Mouse (Mus musculus): ENCODE data around the gene Abo. TPM values are rescaled to one million over a fixed set of nuclear protein-coding genes. Genes with fewer than 3 reads are reported as not detected.
"Not testable (repeated sequence)": the region's sequence is repeated elsewhere in the genome, so short reads cannot be mapped to it uniquely, and the experiment has no call there.

Abo gene
- polyA plus RNA-seq, 1 experiment from 2014 or later = not detected

DNA sequence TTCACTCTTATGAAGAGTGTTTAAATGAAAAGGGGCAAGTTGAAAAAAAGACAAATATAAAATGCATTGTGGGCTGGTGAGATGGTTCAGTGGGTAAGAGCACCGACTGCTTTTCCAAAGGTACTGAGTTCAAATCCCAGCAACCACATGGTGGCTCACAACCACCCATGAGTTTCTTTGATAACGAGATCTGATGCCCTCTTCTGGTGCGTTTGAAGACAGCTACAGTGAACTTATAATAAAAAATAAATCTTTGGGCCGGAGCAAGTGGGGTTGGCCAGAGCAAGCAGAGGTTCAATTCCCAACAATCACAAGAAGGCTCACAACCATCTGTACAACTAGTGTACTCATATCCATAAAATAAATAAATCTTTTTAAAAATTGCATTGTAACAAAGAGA lies 31.1 kb upstream of the Abo start:
- H3K9me3 ChIP-seq (ENCODE audit: control insufficient read depth, low read length) = no peaks in the 10 kb centered on the region
- H3K36me3 ChIP-seq (ENCODE audit: control insufficient read depth, insufficient read depth, low read length) = peaks cover 83% of the 10 kb centered on the region
- no peak for ATAC-seq (ENCODE audit: low FRiP score, low TSS enrichment)
- no peaks in the 10 kb centered on the region for H3K27me3 ChIP-seq (ENCODE audit: control insufficient read depth, insufficient read depth, low read length)
- no peak overlapping the region for H3K9ac ChIP-seq (ENCODE audit: low read depth, low read length)
- no peak overlapping the region for H3K27ac ChIP-seq (ENCODE audit: low read depth, low read length)
- no peaks in the 10 kb centered on the region for H3K4me1 ChIP-seq (ENCODE audit: control insufficient read depth, insufficient read depth, low read length)
- no peak overlapping the region for H3K4me3 ChIP-seq (ENCODE audit: low read length)
- WGBS = 90% methylated on average over 4 of the region's 4 CpGs
- no peak overlapping the region for H3K4me2 ChIP-seq (replicated peaks; ENCODE audit: low read depth, low read length)

GRCm38 (mm10) chr2:26886170-26886569 lies 21.4 kb upstream of the Abo start:
- WGBS = 71% methylated on average over 4 of the region's 4 CpGs
- not testable (repeated sequence) for ATAC-seq (ENCODE audit: low FRiP score, low TSS enrichment)

DNA sequence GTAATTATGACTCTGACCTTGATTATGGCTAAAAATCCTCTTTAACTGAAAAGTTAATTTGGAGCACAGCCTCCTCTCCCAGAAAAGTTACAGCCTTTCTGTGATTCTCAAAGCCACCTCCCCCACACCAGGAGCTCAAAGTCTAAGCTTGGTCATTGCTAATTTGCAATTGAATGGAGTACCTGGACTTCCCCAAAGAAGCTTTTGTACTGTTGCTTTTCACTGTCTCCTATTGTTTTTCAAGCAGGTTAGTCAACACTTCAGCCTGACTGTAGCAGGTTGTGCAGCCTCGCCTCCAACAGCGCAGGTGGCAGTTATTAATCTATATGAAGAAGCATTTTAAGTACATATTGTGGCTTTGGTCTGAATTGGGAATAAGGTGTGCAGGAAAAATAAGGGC lies 20.8 kb upstream of the Abo start:
- H3K27ac ChIP-seq (ENCODE audit: low read depth, low read length); H3K9me3 ChIP-seq (ENCODE audit: control insufficient read depth, low read length); H3K9ac ChIP-seq (ENCODE audit: low read depth, low read length); H3K4me1 ChIP-seq (ENCODE audit: control insufficient read depth, insufficient read depth, low read length); H3K4me3 ChIP-seq (ENCODE audit: low read length); ATAC-seq (ENCODE audit: low FRiP score, low TSS enrichment); H3K27me3 ChIP-seq (ENCODE audit: control insufficient read depth, insufficient read depth, low read length); H3K4me2 ChIP-seq (replicated peaks; ENCODE audit: low read depth, low read length): not testable (repeated sequence)
- H3K36me3 ChIP-seq (ENCODE audit: control insufficient read depth, insufficient read depth, low read length) = peaks cover 16% of the 10 kb centered on the region
- 89% methylated on average over 2 of the region's 2 CpGs for WGBS

More at GRCm38 (mm10) chr2:26886170-26886569, 21.4 kb upstream of the Abo start:
- not testable (repeated sequence) for H3K9ac ChIP-seq (ENCODE audit: low read depth, low read length); H3K4me2 ChIP-seq (replicated peaks; ENCODE audit: low read depth, low read length); H3K27me3 ChIP-seq (ENCODE audit: control insufficient read depth, insufficient read depth, low read length); H3K4me3 ChIP-seq (ENCODE audit: low read length); H3K27ac ChIP-seq (ENCODE audit: low read depth, low read length); H3K4me1 ChIP-seq (ENCODE audit: control insufficient read depth, insufficient read depth, low read length); H3K9me3 ChIP-seq (ENCODE audit: control insufficient read depth, low read length)
- H3K36me3 ChIP-seq (ENCODE audit: control insufficient read depth, insufficient read depth, low read length) = peaks cover 22% of the 10 kb centered on the region

- Histone ChIP-seq H3K4me3 (ENCODE audit: low read length) (no peak overlapping the region), H3K27me3 (ENCODE audit: control insufficient read depth, insufficient read depth, low read length) (no peaks in the 10 kb centered on the region), H3K9ac (ENCODE audit: low read depth, low read length) (no peak overlapping the region), H3K36me3 (ENCODE audit: control insufficient read depth, insufficient read depth, low read length) (no peaks in the 10 kb centered on the region), H3K27ac (ENCODE audit: low read depth, low read length) (no peak overlapping the region), H3K4me1 (ENCODE audit: control insufficient read depth, insufficient read depth, low read length) (no peaks in the 10 kb centered on the region), H3K4me2 (replicated peaks; ENCODE audit: low read depth, low read length) (no peak overlapping the region), H3K9me3 (ENCODE audit: control insufficient read depth, low read length) (no peaks in the 10 kb centered on the region)
- ATAC-seq (ENCODE audit: low FRiP score, low TSS enrichment) = no peak
These were observed 13.8 kb upstream of the Abo start for GRCm38 (mm10) chr2:26878571-26878970.

GRCm38 (mm10) chr2:26870666-26871065 lies 5.9 kb upstream of the Abo start:
- H3K4me2 ChIP-seq (replicated peaks; ENCODE audit: low read depth, low read length) = no peak overlapping the region
- no peak overlapping the region for H3K9ac ChIP-seq (ENCODE audit: low read depth, low read length)
- ATAC-seq (ENCODE audit: low FRiP score, low TSS enrichment) = no peak
- H3K27me3 ChIP-seq (ENCODE audit: control insufficient read depth, insufficient read depth, low read length) = no peaks in the 10 kb centered on the region; the same call in 1 of the 2 replicates
- WGBS = 68% methylated on average over 6 of the region's 6 CpGs
- H3K36me3 ChIP-seq (ENCODE audit: control insufficient read depth, insufficient read depth, low read length) = no peaks in the 10 kb centered on the region
- no peak overlapping the region for H3K27ac ChIP-seq (ENCODE audit: low read depth, low read length)
- no peaks in the 10 kb centered on the region for H3K9me3 ChIP-seq (ENCODE audit: control insufficient read depth, low read length)
- no peak overlapping the region for H3K4me3 ChIP-seq (ENCODE audit: low read length)
- H3K4me1 ChIP-seq (ENCODE audit: control insufficient read depth, insufficient read depth, low read length) = no peaks in the 10 kb centered on the region

DNA sequence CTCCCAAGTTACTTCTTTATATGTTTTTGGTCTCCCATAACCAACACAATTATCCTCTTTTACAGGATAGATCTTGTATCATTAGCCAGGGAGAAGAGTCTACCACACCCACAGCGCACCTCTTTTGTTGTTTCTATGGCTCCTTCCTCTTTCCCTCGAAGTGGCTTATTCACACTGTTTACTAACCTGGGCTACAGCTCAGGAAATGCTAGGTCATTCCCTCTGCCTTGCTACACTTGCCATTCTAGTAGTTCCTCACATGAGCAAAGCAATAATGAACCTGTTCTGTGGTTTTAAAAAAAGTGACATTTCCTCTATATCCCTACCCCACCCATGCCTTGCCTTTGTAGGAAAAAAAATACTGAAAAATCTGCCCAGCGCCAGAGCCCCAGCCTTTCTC lies 1.9 kb downstream of the Abo start:
- Histone ChIP-seq H3K4me2 (replicated peaks; ENCODE audit: low read depth, low read length) (no peak overlapping the region), H3K36me3 (ENCODE audit: control insufficient read depth, insufficient read depth, low read length) (no peaks in the 10 kb centered on the region), H3K9ac (ENCODE audit: low read depth, low read length) (no peak overlapping the region), H3K4me1 (ENCODE audit: control insufficient read depth, insufficient read depth, low read length) (no peaks in the 10 kb centered on the region), H3K27me3 (ENCODE audit: control insufficient read depth, insufficient read depth, low read length) (no peaks in the 10 kb centered on the region), H3K9me3 (ENCODE audit: control insufficient read depth, low read length) (no peaks in the 10 kb centered on the region), H3K4me3 (ENCODE audit: low read length) (no peak overlapping the region), H3K27ac (ENCODE audit: low read depth, low read length) (no peak overlapping the region)
- 73% methylated on average over 3 of the region's 3 CpGs for WGBS
- no peak for ATAC-seq (ENCODE audit: low FRiP score, low TSS enrichment)

DNA sequence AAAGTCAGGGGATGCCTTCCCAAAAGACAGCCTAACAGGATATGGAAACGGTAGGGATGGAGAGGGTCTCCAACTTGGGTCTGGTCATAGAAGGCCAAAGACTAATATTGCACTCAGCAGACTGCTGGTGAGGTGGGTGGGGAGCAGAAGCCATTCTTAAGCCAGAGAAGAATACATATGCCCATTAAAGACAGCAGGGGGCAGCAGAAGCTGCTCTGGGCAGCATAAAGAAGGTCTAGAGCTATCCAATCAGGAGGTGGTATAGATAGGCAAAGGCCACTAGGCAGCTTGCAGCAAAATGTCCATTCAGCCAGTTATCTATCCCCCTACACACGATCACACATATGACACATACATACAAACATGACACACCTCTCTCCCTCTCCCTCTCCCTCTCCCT lies 17.1 kb downstream of the Abo start:
- H3K27ac ChIP-seq (ENCODE audit: low read depth, low read length) = no peak overlapping the region
- no peaks in the 10 kb centered on the region for H3K9me3 ChIP-seq (ENCODE audit: control insufficient read depth, low read length)
- WGBS = 63% methylated on average over 2 of the region's 2 CpGs
- no peak overlapping the region for H3K9ac ChIP-seq (ENCODE audit: low read depth, low read length)
- no peak overlapping the region for H3K4me3 ChIP-seq (ENCODE audit: low read length)
- H3K4me2 ChIP-seq (replicated peaks; ENCODE audit: low read depth, low read length) = no peak overlapping the region
- no peaks in the 10 kb centered on the region for H3K36me3 ChIP-seq (ENCODE audit: control insufficient read depth, insufficient read depth, low read length)
- no peaks in the 10 kb centered on the region for H3K27me3 ChIP-seq (ENCODE audit: control insufficient read depth, insufficient read depth, low read length)
- no peak for ATAC-seq (ENCODE audit: low FRiP score, low TSS enrichment)
- H3K4me1 ChIP-seq (ENCODE audit: control insufficient read depth, insufficient read depth, low read length) = no peaks in the 10 kb centered on the region

- Histone ChIP-seq H3K27me3 (ENCODE audit: control insufficient read depth, insufficient read depth, low read length) (no peaks in the 10 kb centered on the region), H3K4me3 (ENCODE audit: low read length) (no peak overlapping the region), H3K27ac (ENCODE audit: low read depth, low read length) (no peak overlapping the region), H3K4me2 (replicated peaks; ENCODE audit: low read depth, low read length) (no peak overlapping the region), H3K4me1 (ENCODE audit: control insufficient read depth, insufficient read depth, low read length) (no peaks in the 10 kb centered on the region), H3K9me3 (ENCODE audit: control insufficient read depth, low read length) (no peaks in the 10 kb centered on the region), H3K9ac (ENCODE audit: low read depth, low read length) (no peak overlapping the region), H3K36me3 (ENCODE audit: control insufficient read depth, insufficient read depth, low read length) (no peaks in the 10 kb centered on the region)
- no peak for ATAC-seq (ENCODE audit: low FRiP score, low TSS enrichment)
- WGBS = 86% methylated on average over 2 of the region's 2 CpGs
These were observed 32.3 kb downstream of the Abo start for GRCm38 (mm10) chr2:26832478-26832877.

- Histone ChIP-seq H3K9me3 (ENCODE audit: control insufficient read depth, low read length) (no peaks in the 10 kb centered on the region), H3K4me3 (ENCODE audit: low read length) (no peak overlapping the region), H3K9ac (ENCODE audit: low read depth, low read length) (no peak overlapping the region), H3K27me3 (ENCODE audit: control insufficient read depth, insufficient read depth, low read length) (no peaks in the 10 kb centered on the region), H3K36me3 (ENCODE audit: control insufficient read depth, insufficient read depth, low read length) (no peaks in the 10 kb centered on the region), H3K27ac (ENCODE audit: low read depth, low read length) (no peak overlapping the region), H3K4me1 (ENCODE audit: control insufficient read depth, insufficient read depth, low read length) (no peaks in the 10 kb centered on the region), H3K4me2 (replicated peaks; ENCODE audit: low read depth, low read length) (no peak overlapping the region)
- 90% methylated on average over 1 of the region's 1 CpGs for WGBS
- no peak for ATAC-seq (ENCODE audit: low FRiP score, low TSS enrichment)
These were observed 36.7 kb downstream of the Abo start for GRCm38 (mm10) chr2:26828047-26828446.
